Mouse (Mus musculus) heart, postnatal 14 days (tissue): ENCODE results near the gene 5430427O19Rik. TPM values are rescaled to one million over a fixed set of nuclear protein-coding genes. Genes with fewer than 3 reads are reported as not detected.

Source experiments
- DNase-seq, 2 experiments: peaks; one replicate each; pipeline ENCODE4 v3.0.0; 2021 to 2022
- intact Hi-C: fragments of 180-260 bp; cut with DNase I; formaldehyde crosslinking; loops from one replicate; pipeline ENCODE4 v1.15.1; 2025
- long read RNA-seq, 2 experiments: library from polyadenylated mRNA; stranded (forward); transcript quantifications; one replicate each; pipeline ENCODE4 v2.0.0; 2021
- total RNA-seq, 2 experiments: library from RNA; stranded (reverse); gene quantifications; 2 replicates each; pipeline ENCODE4 v1.2.3; 2021

The 5430427O19Rik gene
- under 1 TPM; 0.05 to 0.10 TPM for total RNA-seq
- long read RNA-seq, experiment 1, partial matches to known transcripts = 0 of 1 reads
- long read RNA-seq, experiment 1, other reads (novel, unspliced or antisense) = 0 of 1 reads
- long read RNA-seq, experiment 2 = 0 reads

DNA sequence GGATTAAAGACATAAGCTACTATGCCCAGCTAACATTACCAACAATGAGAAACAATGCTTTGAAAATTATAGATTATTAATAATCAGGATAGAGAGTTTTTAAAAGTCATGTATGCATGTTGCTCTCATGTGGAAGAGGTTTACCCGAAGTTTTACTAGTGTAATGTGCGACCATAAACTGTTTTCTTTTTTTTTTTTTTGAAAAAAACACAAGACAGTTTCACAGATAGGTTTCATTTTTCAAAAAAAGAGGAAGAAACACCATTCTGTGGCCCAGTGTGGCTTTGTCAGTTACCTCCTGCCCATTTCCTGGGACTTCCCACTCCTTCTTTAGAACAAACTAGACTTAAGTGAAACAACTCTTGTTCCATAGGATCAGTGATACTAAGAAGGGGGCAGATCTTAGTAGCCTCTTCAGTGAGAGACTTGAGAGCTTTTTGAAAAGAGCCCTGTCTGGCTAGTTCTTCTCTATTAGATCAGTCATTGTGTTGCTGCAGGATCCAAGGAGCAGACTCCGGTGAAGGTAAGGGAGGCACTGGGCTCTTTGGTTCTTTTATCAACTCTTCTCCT, at the start of gene 5430427O19Rik:
Gene 5430427O19Rik (plus strand): TSS at position 441 of the 570 bp plus-strand sequence.
- intact Hi-C loops = loop anchor here (10.0 kb wide), 1 partner anchor 95 kb away; the partner anchor contains the start of gene Gk
- no peak for DNase-seq

DNA sequence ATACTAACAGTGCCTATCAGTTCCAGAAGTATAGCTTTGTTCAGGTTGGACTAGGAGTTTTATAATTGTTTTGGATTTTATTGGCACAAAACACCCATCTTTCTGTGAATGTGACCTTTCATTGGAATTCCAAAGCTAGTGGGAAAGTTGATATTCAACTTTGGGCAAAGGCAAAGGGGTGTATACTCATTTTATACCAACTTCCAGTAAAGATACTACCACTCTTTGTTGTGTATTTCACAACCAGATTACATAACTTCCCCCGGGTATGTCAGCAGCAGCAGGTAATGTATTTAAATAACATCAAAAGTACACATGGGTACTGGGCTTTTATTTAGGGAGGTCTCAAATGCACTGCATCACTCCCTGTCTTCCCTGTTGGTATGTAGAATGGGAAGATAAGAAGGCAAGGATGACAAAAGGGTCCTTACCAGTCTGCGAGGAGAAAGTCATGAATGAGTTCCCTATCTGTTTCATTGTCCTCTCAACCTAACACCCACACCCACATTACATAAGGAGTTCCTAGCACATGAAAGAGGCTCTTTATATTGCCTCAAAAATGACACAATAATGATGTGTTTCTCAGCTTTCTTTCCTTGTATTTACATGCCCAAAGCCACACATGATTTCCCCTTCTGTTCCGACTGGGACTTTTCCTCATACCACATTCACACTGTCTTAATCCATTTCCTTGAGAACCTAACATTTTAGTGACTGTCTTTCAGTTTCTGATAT, 42.3 kb upstream of the 5430427O19Rik start:
- intact Hi-C loops = no loop called here
- DNase-seq = no peak

DNA sequence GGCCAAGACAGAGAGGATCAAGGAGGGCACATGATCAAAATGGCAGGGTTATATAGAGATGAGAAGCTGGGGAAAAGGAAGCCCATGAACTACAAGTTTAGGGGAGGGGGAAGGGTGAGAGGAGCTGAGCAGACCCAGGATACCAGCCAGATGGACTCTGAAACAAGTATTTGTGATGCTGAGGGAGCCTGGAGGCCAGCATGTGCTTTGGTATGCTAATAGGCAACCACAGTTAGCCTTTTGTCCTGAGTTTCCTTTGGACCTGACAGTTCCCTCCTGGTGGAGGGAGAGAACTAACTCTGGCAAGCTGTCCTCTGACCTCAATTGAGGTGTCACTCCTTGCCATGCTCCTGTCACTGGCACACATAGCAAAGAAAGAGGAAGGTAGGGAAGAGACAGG, 41.2 kb upstream of the 5430427O19Rik start:
- no peak for DNase-seq
- intact Hi-C loops = no loop called here

DNA sequence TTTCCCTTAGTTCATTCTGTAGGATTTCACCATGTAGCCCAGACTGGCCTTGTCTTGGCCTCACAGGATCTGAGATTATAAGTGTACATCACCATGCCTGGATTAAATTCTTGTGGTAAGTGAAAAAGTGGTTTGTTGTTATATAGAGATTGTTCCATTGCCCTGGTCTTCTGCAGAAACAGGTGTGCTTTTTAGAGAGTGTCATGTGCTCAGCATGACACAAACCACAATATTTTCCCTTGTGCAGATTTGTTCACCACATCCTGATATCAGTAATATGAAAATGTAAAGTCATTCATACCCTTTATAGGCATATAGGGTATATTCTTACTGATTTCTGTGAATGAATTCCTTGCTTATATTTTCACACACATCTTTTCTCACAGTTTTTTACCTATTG, 31.0 kb upstream of the 5430427O19Rik start:
- no peak for DNase-seq
- intact Hi-C loops = no loop called here

DNA sequence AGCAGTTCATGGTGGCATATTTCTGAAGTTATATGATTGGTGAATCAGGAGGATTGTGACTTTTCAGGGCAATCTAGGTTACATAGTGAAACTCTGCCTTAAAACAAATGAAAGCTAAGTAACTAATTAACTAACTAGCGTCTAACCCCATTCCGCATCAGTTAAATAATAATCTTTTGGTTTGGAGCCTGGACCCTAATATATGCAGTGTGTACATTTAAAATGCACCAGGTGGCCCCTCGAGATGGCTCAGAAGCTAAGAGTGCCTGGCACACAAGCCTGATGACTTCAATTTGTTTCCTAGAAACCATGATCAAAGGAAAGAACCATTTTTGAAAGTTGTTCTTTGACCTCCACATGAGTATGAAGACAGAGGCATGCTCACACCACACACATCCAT, 14.2 kb upstream of the 5430427O19Rik start:
- no peak for DNase-seq
- intact Hi-C loops = no loop called here

DNA sequence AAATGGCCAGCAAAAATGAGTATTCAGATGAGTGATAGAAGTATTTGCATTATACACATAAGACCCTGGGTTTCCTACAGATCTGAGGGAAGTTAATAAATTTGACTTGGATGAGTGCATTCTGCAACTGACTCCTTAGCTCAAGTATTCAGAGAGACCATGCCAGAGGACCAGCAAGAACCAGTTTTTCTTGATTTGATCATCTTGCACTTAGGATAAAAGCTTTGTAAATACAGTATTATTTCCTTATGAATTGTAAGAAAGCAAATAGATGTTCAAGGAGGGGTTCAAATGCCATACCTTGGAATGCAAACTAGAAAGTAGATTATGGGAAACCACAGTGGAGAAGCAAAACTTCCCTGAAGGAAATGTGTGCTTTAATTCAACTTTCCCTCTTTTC, 13.0 kb upstream of the 5430427O19Rik start:
- DNase-seq = no peak
- intact Hi-C loops = no loop called here

DNA sequence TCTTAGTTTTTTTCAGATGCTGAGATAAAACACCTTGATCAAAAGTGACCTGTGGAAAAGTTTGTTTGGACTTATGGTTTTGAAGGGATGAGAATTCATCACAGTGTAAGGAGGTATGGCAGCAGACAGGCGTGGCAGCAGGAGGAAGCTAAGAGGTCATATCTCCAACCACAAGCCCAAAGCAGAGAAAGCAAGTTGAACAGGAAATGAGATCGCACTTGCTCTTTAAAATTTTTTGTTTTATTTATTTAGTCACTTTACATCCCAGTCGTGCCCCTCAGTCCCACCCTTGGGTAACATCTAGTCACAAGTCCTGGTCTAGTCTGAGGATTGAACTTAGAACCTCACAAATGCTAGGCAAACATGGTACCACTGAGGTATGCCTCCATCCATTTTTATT, 2.1 kb upstream of the 5430427O19Rik start:
- DNase-seq = no peak
- intact Hi-C loops = no loop called here

DNA sequence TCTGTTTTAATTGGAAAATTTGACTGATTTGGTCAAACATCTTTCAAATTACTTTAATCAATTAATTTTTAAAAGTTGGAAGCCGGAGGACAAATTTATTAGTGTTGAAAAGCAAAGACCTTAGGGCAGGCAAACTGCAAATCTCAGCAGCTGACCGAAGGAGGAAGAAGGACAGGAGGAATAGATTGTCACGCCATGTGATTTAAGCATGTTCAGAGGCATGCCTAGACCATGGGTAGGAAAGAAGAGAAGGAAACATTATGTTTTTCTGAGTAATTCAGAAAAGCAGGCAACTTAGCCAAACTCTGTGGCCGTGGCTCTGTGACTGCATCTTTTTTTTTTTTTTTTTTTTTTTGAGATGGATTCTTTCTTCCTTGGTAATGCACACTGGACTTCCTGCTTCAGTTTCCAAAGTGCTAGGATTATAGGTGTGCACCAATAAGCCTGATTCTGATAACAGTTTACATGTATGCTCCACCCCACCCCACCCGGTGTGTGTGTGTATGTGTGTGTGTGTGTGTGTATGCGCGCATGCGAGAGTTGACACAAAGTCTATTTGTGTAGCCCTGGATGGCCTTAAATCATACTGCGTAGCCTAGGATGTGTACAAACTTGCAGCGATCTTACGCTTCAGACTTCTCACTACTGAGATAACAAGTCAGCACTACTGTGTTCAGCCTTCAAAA, 1.4 kb downstream of the 5430427O19Rik start:
- DNase-seq = no peak
- intact Hi-C loops = loop anchor here (10.0 kb wide), 1 partner anchor 97 kb away; the partner anchor contains the start of gene Gk

DNA sequence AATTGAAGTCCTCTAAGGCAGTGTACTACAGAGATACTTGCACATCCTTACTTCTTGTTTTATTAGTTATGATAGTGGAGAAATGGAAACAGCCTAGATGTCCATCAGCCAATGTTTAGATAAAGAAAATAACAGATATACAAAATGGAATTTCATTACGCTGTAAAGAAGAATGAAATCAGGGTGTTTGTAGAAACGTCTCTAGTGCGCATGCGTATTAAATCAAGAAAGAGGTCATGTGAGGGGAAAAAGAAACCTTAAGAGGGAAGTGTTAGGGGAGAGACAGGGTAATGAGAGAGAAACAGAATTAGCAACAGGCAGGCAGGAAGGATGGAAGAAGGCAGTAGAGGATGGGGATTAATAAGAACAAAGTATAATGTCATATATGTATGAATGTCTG, 4.2 kb downstream of the 5430427O19Rik start:
- DNase-seq = no peak
- intact Hi-C loops = loop anchor here (10.0 kb wide), 1 partner anchor 100 kb away; the partner anchor contains the start of gene Gk

DNA sequence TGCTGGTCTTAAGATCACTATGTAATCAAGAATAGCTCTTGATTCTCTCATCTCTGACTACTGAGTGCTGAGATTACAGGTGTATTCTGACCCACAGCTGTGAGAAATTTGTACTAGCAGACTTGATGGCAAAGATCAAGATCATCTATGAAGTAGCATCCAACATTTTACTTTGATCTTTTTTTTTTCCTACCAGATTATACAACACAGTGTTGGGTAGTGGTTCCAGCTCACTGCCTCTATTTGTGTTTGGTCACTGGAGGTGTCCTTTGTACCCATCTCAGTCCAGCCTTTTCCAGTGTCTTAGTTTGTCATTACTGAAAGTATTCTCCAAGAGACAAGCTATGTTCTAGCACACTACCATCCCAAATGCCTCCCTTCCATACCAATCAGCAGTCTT, 5.8 kb downstream of the 5430427O19Rik start:
- no peak for DNase-seq
- intact Hi-C loops = loop anchor here (10.0 kb wide), 1 partner anchor 101 kb away; the partner anchor contains the start of gene Gk

DNA sequence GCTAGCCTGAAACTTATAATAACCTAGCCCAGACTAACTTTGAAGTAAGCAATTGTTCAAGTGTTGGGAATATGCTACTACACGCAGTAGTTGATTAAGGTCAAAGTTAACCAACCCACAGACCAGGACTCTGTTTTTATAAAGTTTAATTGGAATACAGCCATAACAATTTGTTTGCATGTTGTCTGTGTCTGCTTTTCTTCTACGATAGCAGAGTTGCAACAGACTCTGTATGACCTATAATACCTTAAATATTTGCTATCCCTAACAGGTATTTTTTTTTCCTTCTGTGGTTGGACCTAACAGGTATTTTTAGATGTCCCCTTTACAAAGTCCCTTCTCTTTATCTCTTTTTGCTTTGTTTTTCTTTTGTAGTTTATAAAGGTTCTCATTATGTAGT, 7.6 kb downstream of the 5430427O19Rik start:
- intact Hi-C loops = loop anchor here (2.0 to 10.0 kb wide), 2 partner anchors 103 to 201 kb away; partner anchors contain the start of gene Gk

DNA sequence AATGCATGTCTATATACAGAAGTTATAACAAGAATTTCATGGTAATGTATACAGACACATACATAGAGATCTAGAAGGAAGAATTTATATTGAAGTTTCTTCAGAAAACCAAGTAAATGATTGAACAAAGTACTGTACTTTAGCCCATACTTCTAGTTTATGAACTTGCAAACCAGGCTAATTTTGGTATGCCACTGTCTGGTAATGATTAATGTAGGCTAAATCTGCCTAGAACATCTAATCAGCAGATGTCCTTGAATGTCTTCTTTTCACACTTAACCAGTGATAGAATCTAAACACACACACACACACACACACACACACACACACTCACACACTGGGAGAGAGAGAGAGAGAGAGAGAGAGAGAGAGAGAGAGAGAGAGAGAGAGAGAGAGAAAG, 8.1 kb downstream of the 5430427O19Rik start:
- no peak for DNase-seq
- intact Hi-C loops = loop anchor here (2.0 to 10.0 kb wide), 2 partner anchors 103 to 201 kb away; partner anchors contain the start of gene Gk

More for the DNA sequence above, 7.6 kb downstream of the 5430427O19Rik start:
- DNase-seq = no peak

DNA sequence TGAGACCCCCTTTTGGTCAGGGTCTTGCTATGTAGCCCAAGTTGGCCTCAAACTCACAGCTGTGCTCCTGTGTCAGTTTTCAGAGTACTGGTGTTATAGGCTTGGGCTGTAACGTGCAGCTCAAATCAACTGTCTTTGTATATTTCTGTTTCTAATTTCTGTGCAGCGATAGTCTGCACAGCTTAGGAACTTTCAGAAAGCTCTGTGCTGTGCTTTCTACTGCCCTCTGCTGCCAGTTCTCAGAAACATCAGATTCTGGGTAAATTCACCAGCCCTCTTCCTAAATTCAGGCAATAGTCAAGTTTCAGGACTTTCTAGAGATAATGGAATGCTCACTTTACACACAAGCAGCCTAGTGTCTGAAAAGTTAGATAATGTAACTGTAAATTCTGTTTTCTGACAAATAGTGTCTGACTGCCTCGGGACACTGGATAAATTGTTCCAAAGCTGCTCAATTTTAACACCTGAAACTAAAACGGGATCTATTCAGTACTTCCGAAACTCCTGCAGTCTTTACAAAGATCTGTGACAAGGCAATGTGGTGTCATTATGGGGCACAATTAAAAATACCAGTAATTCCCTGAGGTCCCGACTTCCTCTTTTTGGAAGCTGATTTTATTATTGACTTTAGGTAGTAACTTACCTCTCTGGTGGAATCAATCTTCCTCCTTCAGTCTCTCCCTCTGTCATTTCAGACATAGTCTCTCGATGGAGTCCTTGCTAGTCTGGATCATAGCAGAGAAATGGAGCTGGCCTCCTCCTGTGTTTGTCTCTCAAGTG, 9.2 kb downstream of the 5430427O19Rik start:
- intact Hi-C loops = loop anchor here (2.0 to 10.0 kb wide), 2 partner anchors 105 to 203 kb away; partner anchors contain the start of gene Gk
- DNase-seq = peak; percentile 24 to 45

DNA sequence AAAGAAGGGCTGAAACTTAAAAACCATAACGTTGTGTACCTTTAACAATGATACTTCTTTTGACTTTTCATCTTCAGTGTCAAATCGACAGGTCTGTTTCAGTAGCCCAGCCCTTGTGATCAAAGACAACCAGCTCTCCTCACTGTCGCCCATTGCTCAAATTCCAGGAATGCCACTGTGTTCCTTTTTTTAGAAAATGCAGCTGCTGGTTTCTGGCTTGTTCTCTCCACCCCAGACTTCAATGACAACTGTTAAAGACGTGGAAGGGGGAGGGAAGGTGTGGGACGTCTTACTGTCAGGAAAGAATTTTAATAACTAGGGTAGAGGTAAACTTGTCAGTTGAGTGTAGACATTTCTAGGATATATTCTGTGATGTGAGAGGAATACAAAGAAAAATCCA, 16.5 kb downstream of the 5430427O19Rik start:
- intact Hi-C loops = no loop called here
- DNase-seq = peak in 1 of 2 experiments; percentile 18

DNA sequence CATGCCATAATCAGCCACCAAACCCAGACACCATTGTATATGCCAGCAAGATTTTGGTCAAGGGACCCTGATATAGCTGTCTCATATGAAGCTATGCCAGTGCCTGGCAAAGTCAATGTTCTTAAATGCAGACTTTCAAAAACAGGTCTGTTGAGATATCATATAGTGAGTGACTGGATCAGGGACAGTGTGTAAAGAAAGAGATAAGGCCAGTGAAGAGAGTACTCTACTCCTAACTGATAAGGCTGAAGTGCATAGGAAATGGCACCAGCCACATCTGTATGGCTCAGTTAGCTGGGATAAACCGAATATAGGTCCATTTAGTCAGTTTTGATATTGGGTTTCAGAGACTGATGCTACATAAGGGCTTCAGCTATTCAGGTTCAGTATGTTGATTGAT, 31.0 kb downstream of the 5430427O19Rik start:
- intact Hi-C loops = no loop called here
- no peak for DNase-seq

DNA sequence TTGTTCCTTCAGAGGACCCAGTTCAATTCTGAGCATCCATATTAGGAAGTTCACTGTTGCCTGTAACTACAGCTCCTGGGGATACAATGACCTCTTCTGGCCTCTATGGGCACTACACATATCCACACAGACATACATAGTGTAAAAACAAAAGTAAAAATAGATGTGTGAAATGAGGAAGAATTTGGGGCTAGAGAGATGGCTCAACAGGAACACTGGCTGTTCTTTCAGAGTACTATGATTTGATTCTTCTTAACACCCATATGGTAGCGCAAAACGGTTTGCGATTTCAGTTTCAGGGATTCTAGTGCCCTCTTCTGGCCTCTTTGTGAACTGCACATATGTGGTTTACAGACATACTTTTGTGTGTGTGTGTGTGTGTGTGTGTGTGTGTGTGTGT, 48.9 kb downstream of the 5430427O19Rik start:
- intact Hi-C loops = loop anchor here (2.0 kb wide), 1 partner anchor 242 kb away; no protein-coding TSS in a partner anchor
- DNase-seq = peak; percentile 4 to 23

DNA sequence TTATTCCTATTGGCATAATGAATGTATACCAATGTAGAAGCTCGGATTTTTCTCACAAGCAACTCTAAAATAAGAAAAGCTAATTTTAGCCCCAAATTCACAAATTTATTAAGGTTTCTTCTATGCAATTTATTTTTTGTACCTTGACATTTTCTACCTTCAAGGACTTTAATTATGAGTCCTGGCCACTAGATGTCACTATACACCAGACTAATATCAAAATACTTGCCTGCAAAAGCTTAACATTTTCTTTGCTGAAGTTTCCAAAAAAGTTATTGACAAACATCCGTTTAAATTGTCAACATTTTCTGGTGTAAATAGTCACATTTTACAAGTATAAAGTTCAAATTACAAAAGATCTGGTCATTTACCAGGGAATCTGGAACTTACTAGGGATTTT, 62.8 kb downstream of the 5430427O19Rik start:
- DNase-seq = no peak
- intact Hi-C loops = no loop called here
